Mouse (Mus musculus): ENCODE results near the gene Tmco4.

DNA sequence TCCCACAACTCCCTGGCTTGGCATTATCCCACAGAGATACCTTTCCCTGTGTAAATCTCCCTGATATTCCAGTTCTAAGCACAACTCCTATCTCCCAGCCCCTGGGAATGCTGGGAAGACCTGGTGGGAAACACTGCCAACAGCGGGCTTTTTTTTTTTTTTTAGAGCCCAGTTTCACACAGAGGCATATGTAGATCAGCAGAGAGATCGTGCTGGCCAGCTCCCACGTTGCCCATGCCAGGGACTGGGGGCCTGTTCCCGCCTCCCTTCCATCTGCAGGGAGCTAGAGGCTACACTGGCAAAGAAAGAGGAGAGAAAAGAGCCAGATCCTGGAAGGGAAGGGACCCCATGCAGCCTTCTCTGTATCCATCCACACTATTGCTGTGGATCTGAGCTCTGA lies 95.6 kb downstream of the Tmco4 start:
- no peak for TF ChIP-seq CTCF (IDR thresholded peaks at IDR 0.05; ENCODE audit: low read depth)
- TF ChIP-seq EP300 (IDR thresholded peaks at IDR 0.05; ENCODE audit: low read depth): no peak
